Mouse (Mus musculus) limb, embryonic 13.5 days (tissue): ENCODE measurements around the gene Cdyl2. TPM values are rescaled to one million over a fixed set of nuclear protein-coding genes. Genes with fewer than 3 reads are reported as not detected.

Experiments
- ATAC-seq: fragments of 200-750 bp; cut with Nextera tagmentation; 2 replicates; pipeline ENCODE4 v1.8.0; 2017; ENCODE audit warnings: low read depth, moderate number of reproducible peaks, moderate TSS enrichment; ENCODE audit not compliant: low FRiP score
- H3K27ac ChIP-seq: fragments of 300-500 bp; sonication (generic); 2 replicates; pipeline ENCODE4 v1.5.1; 2015; ENCODE audit warnings: inconsistent platforms, mild to moderate bottlenecking, moderate library complexity
- H3K27me3 ChIP-seq: fragments of 300-500 bp; sonication (generic); 2 replicates; pipeline ENCODE4 v1.6.1; 2015; ENCODE audit warnings: mild to moderate bottlenecking, inconsistent platforms
- H3K36me3 ChIP-seq: fragments of 300-500 bp; sonication (generic); 2 replicates; pipeline ENCODE4 v1.6.1; 2015; ENCODE audit warnings: inconsistent platforms, mild to moderate bottlenecking, moderate library complexity
- H3K4me1 ChIP-seq: fragments of 300-500 bp; sonication (generic); 2 replicates; pipeline ENCODE4 v1.6.1; 2015; ENCODE audit warnings: inconsistent platforms
- H3K4me2 ChIP-seq: fragments of 300-500 bp; sonication (generic); replicated peaks from 2 replicates; pipeline ENCODE4 v1.6.1; 2015; ENCODE audit warnings: inconsistent platforms, mild to moderate bottlenecking, moderate library complexity
- H3K4me3 ChIP-seq: fragments of 300-500 bp; sonication (generic); 2 replicates; pipeline ENCODE4 v1.5.1; 2015; ENCODE audit warnings: moderate library complexity, mild to moderate bottlenecking, inconsistent platforms
- H3K9ac ChIP-seq: fragments of 300-500 bp; sonication (generic); 2 replicates; pipeline ENCODE4 v1.6.1; 2015; ENCODE audit warnings: mild to moderate bottlenecking, inconsistent platforms
- H3K9me3 ChIP-seq: fragments of 300-500 bp; sonication (generic); 2 replicates; pipeline ENCODE4 v1.6.1; 2016; ENCODE audit warnings: inconsistent platforms
- WGBS: fragments of 180-500 bp; shearing (Covaris S2); methylation state at CpG from one replicate; pipeline ENCODE4 v1.1.7; 2015; 5-methylcytosine and 5-hydroxymethylcytosine counted together
- polyA plus RNA-seq: library from polyadenylated mRNA; unstranded; fragments of >200 nt; fragmentation: Nextera tagmentation; extraction: Ambion mirVana; gene quantifications from 2 replicates; pipeline ENCODE4 v1.2.1, GENCODE M21; 2015

Cdyl2 gene
- polyA plus RNA-seq, 1 experiment from 2014 or later: 9.5 TPM

DNA sequence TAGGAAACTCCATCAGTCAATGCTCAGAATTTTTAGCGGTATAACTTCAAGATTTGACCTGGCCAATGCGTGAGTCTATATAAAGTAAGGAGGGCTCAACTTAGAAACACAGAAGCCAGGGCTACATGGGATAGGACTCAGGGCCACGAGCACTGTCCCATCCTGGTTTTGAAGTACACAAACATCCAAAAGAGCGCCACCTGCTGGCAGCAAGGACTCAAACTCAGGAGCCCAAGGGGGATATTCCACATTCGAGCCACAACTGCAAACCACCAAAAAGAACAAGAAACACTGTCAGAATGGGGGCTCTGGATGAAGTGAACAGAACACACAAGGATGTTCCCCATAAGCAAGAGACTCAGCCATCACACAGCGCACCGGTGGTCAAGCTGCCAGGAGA lies 63.8 kb downstream of the Cdyl2 start:
- Histone ChIP-seq H3K4me1 (no peaks in the 10 kb centered on the region), H3K4me3 (no peak overlapping the region), H3K4me2 (no peak overlapping the region), H3K27ac (no peak overlapping the region), H3K27me3 (no peaks in the 10 kb centered on the region), H3K9ac (no peak overlapping the region), H3K36me3 (0 out of 2 replicates have a peak, but pooled peaks cover 3% of the 10 kb centered on the region), H3K9me3 (peaks cover 9% of the 10 kb centered on the region; the same call in 1 of the 2 replicates)
- no peak for ATAC-seq
- 92% methylated on average over 7 of the region's 7 CpGs for WGBS

- WGBS: 88% methylated on average over 11 of the region's 11 CpGs
- Histone ChIP-seq H3K27me3 (no peaks in the 10 kb centered on the region), H3K36me3 (0 out of 2 replicates have a peak, but pooled peaks cover 3% of the 10 kb centered on the region), H3K4me1 (no peaks in the 10 kb centered on the region), H3K27ac (no peak overlapping the region), H3K4me3 (no peak overlapping the region), H3K9me3 (peaks cover 9% of the 10 kb centered on the region; the same call in 1 of the 2 replicates), H3K9ac (no peak overlapping the region), H3K4me2 (no peak overlapping the region)
- no peak for ATAC-seq
Measured at GRCm38 (mm10) chr8:116666781-116667325, 65.9 kb downstream of the Cdyl2 start.

DNA sequence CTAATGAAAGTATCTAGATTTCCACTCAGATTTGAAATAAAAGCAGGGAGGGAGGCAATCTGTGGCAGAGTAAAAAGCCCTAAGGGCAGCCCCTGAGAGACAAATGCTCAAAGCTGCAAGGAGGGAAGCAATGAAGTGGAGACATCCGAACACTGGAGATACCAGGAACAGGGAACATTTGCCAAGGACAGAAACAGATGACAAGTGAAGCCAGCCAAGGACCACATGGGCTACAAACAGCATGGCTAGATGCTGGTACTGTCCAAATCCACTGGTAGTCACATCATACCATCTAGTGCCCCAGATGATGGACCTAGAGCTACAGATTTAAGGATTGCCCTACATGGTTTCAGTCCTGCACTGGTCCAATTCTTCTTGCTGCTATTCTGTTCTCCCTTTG lies 71.3 kb downstream of the Cdyl2 start:
- no peaks in the 10 kb centered on the region for H3K4me1 ChIP-seq
- no peaks in the 10 kb centered on the region for H3K9me3 ChIP-seq
- no peaks in the 10 kb centered on the region for H3K27me3 ChIP-seq
- 88% methylated on average over 1 of the region's 1 CpGs for WGBS
- H3K36me3 ChIP-seq: no peaks in the 10 kb centered on the region
- no peak for ATAC-seq
- no peak overlapping the region for H3K27ac ChIP-seq
- no peak overlapping the region for H3K4me2 ChIP-seq
- no peak overlapping the region for H3K4me3 ChIP-seq
- H3K9ac ChIP-seq: no peak overlapping the region

- WGBS: 85% methylated on average over 3 of the region's 3 CpGs
- Histone ChIP-seq H3K9me3 (no peaks in the 10 kb centered on the region), H3K27ac (no peak overlapping the region), H3K4me3 (no peak overlapping the region), H3K4me1 (peaks cover 9% of the 10 kb centered on the region), H3K36me3 (no peaks in the 10 kb centered on the region), H3K27me3 (no peaks in the 10 kb centered on the region), H3K9ac (no peak overlapping the region), H3K4me2 (no peak overlapping the region)
- ATAC-seq: no peak
Measured at GRCm38 (mm10) chr8:116656811-116657210, 76.0 kb downstream of the Cdyl2 start.

DNA sequence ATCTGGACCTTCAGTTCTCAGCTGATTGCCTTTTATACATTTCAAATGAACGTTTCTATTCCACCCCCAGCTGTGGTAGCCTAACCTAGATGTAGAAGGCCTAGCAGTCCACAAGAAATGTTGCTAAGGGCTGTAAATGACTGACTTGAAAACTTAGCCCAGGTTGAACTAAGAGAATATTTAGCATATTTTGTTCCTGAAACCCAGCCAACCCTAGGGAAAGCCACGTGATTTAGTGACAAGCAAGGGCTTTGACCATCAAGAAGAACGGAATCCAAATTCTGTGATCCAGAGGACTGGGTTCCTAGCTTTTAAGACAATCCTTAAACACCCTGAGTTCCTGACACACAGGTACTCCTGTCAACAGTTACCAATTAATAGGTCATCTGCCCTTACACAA lies 77.9 kb downstream of the Cdyl2 start:
- Histone ChIP-seq H3K4me1 (peaks cover 9% of the 10 kb centered on the region), H3K36me3 (no peaks in the 10 kb centered on the region), H3K9ac (no peak overlapping the region), H3K9me3 (no peaks in the 10 kb centered on the region), H3K27ac (no peak overlapping the region), H3K4me3 (no peak overlapping the region), H3K27me3 (no peaks in the 10 kb centered on the region), H3K4me2 (no peak overlapping the region)
- ATAC-seq: no peak
- 70% methylated on average over 3 of the region's 3 CpGs for WGBS

- no peak overlapping the region for H3K27ac ChIP-seq
- ATAC-seq: no peak
Measured at GRCm38 (mm10) chr8:116652949-116653348, 79.8 kb downstream of the Cdyl2 start.

GRCm38 (mm10) chr8:116649975-116650725 lies 82.6 kb downstream of the Cdyl2 start:
- no peaks in the 10 kb centered on the region for H3K36me3 ChIP-seq
- no peak overlapping the region for H3K4me2 ChIP-seq
- H3K9me3 ChIP-seq: no peaks in the 10 kb centered on the region
- H3K4me3 ChIP-seq: no peak overlapping the region
- no peak for ATAC-seq
- H3K4me1 ChIP-seq: peaks cover 9% of the 10 kb centered on the region
- no peaks in the 10 kb centered on the region for H3K27me3 ChIP-seq
- 64% methylated on average over 16 of the region's 16 CpGs for whole genome bisulfite sequencing
- H3K27ac ChIP-seq: no peak overlapping the region
- H3K9ac ChIP-seq: 0 out of 2 replicates have a peak overlapping the region, but pooled peaks have one; percentile 8

More at GRCm38 (mm10) chr8:116652949-116653348, 79.8 kb downstream of the Cdyl2 start:
- peaks cover 9% of the 10 kb centered on the region for H3K4me1 ChIP-seq
- 68% methylated on average over 4 of the region's 4 CpGs for WGBS
- no peak overlapping the region for H3K4me3 ChIP-seq
- H3K36me3 ChIP-seq: no peaks in the 10 kb centered on the region
- H3K9me3 ChIP-seq: no peaks in the 10 kb centered on the region
- no peak overlapping the region for H3K9ac ChIP-seq
- no peaks in the 10 kb centered on the region for H3K27me3 ChIP-seq
- no peak overlapping the region for H3K4me2 ChIP-seq

DNA sequence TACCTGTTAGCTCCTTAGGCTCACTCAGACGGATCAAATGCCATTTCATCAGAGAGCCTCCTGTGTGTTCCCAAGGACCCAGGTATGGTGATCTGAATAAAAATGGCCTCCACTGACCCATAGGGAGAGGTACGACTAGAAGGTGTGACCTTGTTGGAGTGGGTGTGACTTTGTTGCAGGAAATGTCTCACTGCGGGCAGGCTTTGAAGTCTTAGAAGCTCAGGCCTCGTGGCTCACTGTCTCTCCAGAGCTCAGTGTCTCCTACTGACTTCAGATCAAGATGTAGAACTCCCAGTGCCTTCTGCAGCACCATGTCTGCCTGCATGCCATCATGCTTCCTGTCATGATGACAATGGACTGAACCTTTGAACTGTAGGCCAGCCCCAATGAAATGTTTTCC lies 87.4 kb downstream of the Cdyl2 start:
- Histone ChIP-seq H3K27ac (no peak overlapping the region), H3K4me2 (no peak overlapping the region), H3K36me3 (no peaks in the 10 kb centered on the region), H3K9me3 (no peaks in the 10 kb centered on the region), H3K9ac (no peak overlapping the region), H3K27me3 (no peaks in the 10 kb centered on the region), H3K4me3 (no peak overlapping the region), H3K4me1 (no peaks in the 10 kb centered on the region)
- 70% methylated on average over 4 of the region's 4 CpGs for WGBS
- no peak for ATAC-seq

- H3K4me3 ChIP-seq: no peak overlapping the region
- 78% methylated on average over 10 of the region's 10 CpGs for WGBS
- no peaks in the 10 kb centered on the region for H3K36me3 ChIP-seq
- no peaks in the 10 kb centered on the region for H3K4me1 ChIP-seq
- H3K9me3 ChIP-seq: no peaks in the 10 kb centered on the region
- no peak overlapping the region for H3K9ac ChIP-seq
- no peaks in the 10 kb centered on the region for H3K27me3 ChIP-seq
- ATAC-seq: no peak
- no peak overlapping the region for H3K27ac ChIP-seq
- H3K4me2 ChIP-seq: no peak overlapping the region
Measured at GRCm38 (mm10) chr8:116640925-116641324, 91.9 kb downstream of the Cdyl2 start.

- Histone ChIP-seq H3K9me3 (no peaks in the 10 kb centered on the region), H3K27me3 (no peaks in the 10 kb centered on the region), H3K36me3 (no peaks in the 10 kb centered on the region), H3K4me1 (no peaks in the 10 kb centered on the region), H3K4me2 (no peak overlapping the region), H3K9ac (no peak overlapping the region), H3K4me3 (no peak overlapping the region), H3K27ac (no peak overlapping the region)
- no peak for ATAC-seq
- WGBS: 85% methylated on average over 4 of the region's 4 CpGs
Measured at GRCm38 (mm10) chr8:116637998-116638397, 94.8 kb downstream of the Cdyl2 start.

- Histone ChIP-seq H3K4me1 (no peaks in the 10 kb centered on the region), H3K27me3 (no peaks in the 10 kb centered on the region), H3K27ac (no peak overlapping the region), H3K9me3 (no peaks in the 10 kb centered on the region), H3K36me3 (no peaks in the 10 kb centered on the region), H3K4me3 (no peak overlapping the region), H3K9ac (no peak overlapping the region), H3K4me2 (no peak overlapping the region)
- WGBS: 87% methylated on average over 7 of the region's 7 CpGs
- no peak for ATAC-seq
Measured at GRCm38 (mm10) chr8:116637193-116637592, 95.6 kb downstream of the Cdyl2 start.

DNA sequence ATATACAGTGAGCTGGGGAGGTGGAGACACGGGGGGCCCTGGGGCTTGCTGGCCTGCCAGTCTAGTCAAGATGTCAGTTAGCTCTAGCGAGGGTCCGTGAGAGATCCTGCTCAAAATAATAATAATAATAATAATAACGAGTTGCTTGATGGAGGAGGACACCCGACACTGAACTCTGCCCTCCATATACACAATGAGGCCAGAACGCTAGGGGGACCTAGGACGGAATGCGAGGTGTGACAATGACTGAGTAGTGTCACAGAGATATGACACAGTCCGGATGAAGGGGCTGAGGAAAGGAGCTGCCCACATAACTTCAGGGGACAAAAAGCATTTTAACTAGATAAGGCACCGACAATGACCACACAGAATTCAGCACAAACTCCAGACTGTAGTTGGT lies 96.4 kb downstream of the Cdyl2 start:
- Histone ChIP-seq H3K4me1 (no peaks in the 10 kb centered on the region), H3K4me2 (no peak overlapping the region), H3K4me3 (no peak overlapping the region), H3K9me3 (no peaks in the 10 kb centered on the region), H3K9ac (no peak overlapping the region), H3K27me3 (no peaks in the 10 kb centered on the region), H3K36me3 (no peaks in the 10 kb centered on the region), H3K27ac (no peak overlapping the region)
- WGBS: 86% methylated on average over 10 of the region's 10 CpGs
- no peak for ATAC-seq

DNA sequence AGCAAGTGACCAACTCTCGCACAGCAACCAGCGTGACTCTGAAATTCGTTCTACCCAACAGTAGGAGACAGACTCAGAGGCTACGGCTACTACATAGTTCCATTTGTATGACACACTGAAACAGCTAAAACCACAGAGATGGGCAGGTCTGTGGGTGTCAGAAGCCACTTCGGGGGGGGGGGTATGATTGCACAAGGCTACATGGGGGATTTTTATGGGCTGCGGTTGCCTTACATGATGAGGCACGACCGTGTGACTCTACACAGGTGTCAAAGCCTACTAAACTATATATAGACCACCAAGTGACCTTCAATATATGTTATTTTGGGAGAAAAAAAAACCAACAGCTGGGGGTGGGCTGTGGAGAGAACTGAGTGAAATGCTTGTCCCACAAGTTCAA lies 96.8 kb downstream of the Cdyl2 start:
- Histone ChIP-seq H3K27me3 (no peaks in the 10 kb centered on the region), H3K27ac (no peak overlapping the region), H3K4me3 (no peak overlapping the region), H3K36me3 (no peaks in the 10 kb centered on the region), H3K9me3 (no peaks in the 10 kb centered on the region), H3K9ac (no peak overlapping the region), H3K4me1 (no peaks in the 10 kb centered on the region), H3K4me2 (no peak overlapping the region)
- WGBS: 81% methylated on average over 8 of the region's 8 CpGs
- ATAC-seq: no peak
